Mouse (Mus musculus): ENCODE measurements at regions not wholly inside any gene's neighbourhood (a gene's known extent, or its start where the extent isn't known, plus 50 kb on each side); places are given as distances from the start of the nearest gene placed in this dataset.
"Not testable (repeated sequence)": the region's sequence is repeated elsewhere in the genome, so short reads cannot be mapped to it uniquely, and the experiment has no call there.

GRCm38 (mm10) chr7:73039921-73040320, 335.4 kb upstream of the Rgma start:
- no peak for DNase-seq

GRCm38 (mm10) chr7:73044316-73044715, 331.0 kb upstream of the Rgma start:
- no peak for DNase-seq

GRCm38 (mm10) chr7:73055891-73056290, 319.4 kb upstream of the Rgma start:
- no peak for DNase-seq

GRCm38 (mm10) chr7:73063556-73063955, 311.8 kb upstream of the Rgma start:
- DNase-seq: no peak

- no peak for DNase-seq
Measured at GRCm38 (mm10) chr7:73068534-73068933, 306.8 kb upstream of the Rgma start.

GRCm38 (mm10) chr7:73069352-73069751, 306.0 kb upstream of the Rgma start:
- DNase-seq: no peak

- DNase-seq: not testable (repeated sequence)
Measured at GRCm38 (mm10) chr7:73075391-73075790, 299.9 kb upstream of the Rgma start.

GRCm38 (mm10) chr7:73087496-73088185, 287.7 kb upstream of the Rgma start:
- peak; percentile 16 for DNase-seq

- DNase-seq: no peak
Measured at GRCm38 (mm10) chr7:73088321-73088720, 287.0 kb upstream of the Rgma start.

GRCm38 (mm10) chr7:73091758-73092157, 283.6 kb upstream of the Rgma start:
- DNase-seq: no peak

- DNase-seq: no peak
Measured at GRCm38 (mm10) chr7:73094059-73094458, 281.2 kb upstream of the Rgma start.

GRCm38 (mm10) chr7:73118871-73119270, 256.4 kb upstream of the Rgma start:
- DNase-seq: peak; percentile 9

- peak; percentile 9 for DNase-seq
Measured at GRCm38 (mm10) chr7:73120276-73120675, 255.0 kb upstream of the Rgma start.

- DNase-seq: no peak
Measured at GRCm38 (mm10) chr7:73124976-73125375, 250.3 kb upstream of the Rgma start.

- no peak for DNase-seq
Measured at GRCm38 (mm10) chr7:73125864-73126263, 249.4 kb upstream of the Rgma start.

GRCm38 (mm10) chr7:73135786-73136185, 239.5 kb upstream of the Rgma start:
- no peak for DNase-seq

GRCm38 (mm10) chr7:73138269-73138668, 237.0 kb upstream of the Rgma start:
- DNase-seq: no peak

- DNase-seq: no peak
Measured at GRCm38 (mm10) chr7:73138861-73139493, 236.3 kb upstream of the Rgma start.

- DNase-seq: no peak
Measured at GRCm38 (mm10) chr7:73139901-73140300, 235.4 kb upstream of the Rgma start.

GRCm38 (mm10) chr7:73141167-73141566, 234.1 kb upstream of the Rgma start:
- no peak for DNase-seq

- no peak for DNase-seq
Measured at GRCm38 (mm10) chr7:73143902-73144301, 231.4 kb upstream of the Rgma start.

GRCm38 (mm10) chr7:73144846-73145245, 230.5 kb upstream of the Rgma start:
- DNase-seq: no peak

GRCm38 (mm10) chr7:73147251-73147650, 228.1 kb upstream of the Rgma start:
- DNase-seq: peak; percentile 47

- no peak for DNase-seq
Measured at GRCm38 (mm10) chr7:73150436-73150835, 224.9 kb upstream of the Rgma start.
